ENCODE assay signal across 25 mouse cellular contexts in genomic region chr16:37389201-37389905, GRCm38 (mm10). TPM values are rescaled to one million over a fixed set of nuclear protein-coding genes. Genes with fewer than 3 reads are reported as not detected.
DNase-seq lines count a peak whose midpoint lies in the region; ATAC-seq and TF ChIP-seq lines count a peak whose summit lies in the region.
"Had no signal": no experiment of that assay in that cellular context is flagged by ENCODE, and none has a peak within 500 bp of the region (broad histone marks: within the 10 kb centered on the region; RNA-seq: fewer than 3 reads in every experiment).

No protein-coding gene starts in this region.

- no peak overlapping the region for H3K4me2 ChIP-seq in intestine, embryonic 14.5 days (ENCODE audit: low read length)
- H3K4me2 ChIP-seq in intestine, postnatal 0 days (replicated peaks; ENCODE audit: low read depth) = no peak overlapping the region; the same call in 1 of the 2 replicates
- no peak overlapping the region for H3K4me2 ChIP-seq in kidney, embryonic 14.5 days (replicated peaks; ENCODE audit: low read depth, low read length)
- H3K4me2 ChIP-seq in intestine, embryonic 16.5 days (ENCODE audit: low read depth, low read length) = no peak overlapping the region
- H3K4me2 ChIP-seq: forebrain, embryonic 13.5 days; heart, embryonic 13.5 days; hindbrain, embryonic 14.5 days had no signal

- H3K4me3 ChIP-seq in intestine, embryonic 14.5 days (ENCODE audit: low read depth, low read length) = no peak overlapping the region
- H3K4me3 ChIP-seq in intestine, postnatal 0 days (ENCODE audit: low read depth, low read length) = no peak overlapping the region
- H3K4me3 ChIP-seq in kidney, embryonic 14.5 days (ENCODE audit: low read length) = no peak overlapping the region
- H3K4me3 ChIP-seq in intestine, embryonic 16.5 days (ENCODE audit: low read length) = no peak overlapping the region
- H3K4me3 ChIP-seq: forebrain, embryonic 10.5 days; forebrain, embryonic 13.5 days; heart, adult 2 months; heart, embryonic 10.5 days; heart, embryonic 13.5 days had no signal

- no peak overlapping the region for H3K27ac ChIP-seq in intestine, embryonic 14.5 days (ENCODE audit: low read depth)
- no peak overlapping the region for H3K27ac ChIP-seq in intestine, postnatal 0 days (ENCODE audit: low read depth, low read length)
- no peak overlapping the region for H3K27ac ChIP-seq in kidney, embryonic 14.5 days (ENCODE audit: low read depth, low read length)
- H3K27ac ChIP-seq in intestine, embryonic 16.5 days (ENCODE audit: low read length) = no peak overlapping the region; the same call in 1 of the 2 replicates
- H3K27ac ChIP-seq: forebrain, embryonic 10.5 days; forebrain, embryonic 13.5 days; heart, adult 2 months; heart, embryonic 10.5 days; heart, embryonic 13.5 days; hindbrain, embryonic 14.5 days had no signal

- no peak for TF ChIP-seq CTCF in intestine, postnatal 0 days (IDR thresholded peaks at IDR 0.05; ENCODE audit: low read depth)

- no peaks in the 10 kb centered on the region for H3K9me3 ChIP-seq in intestine, embryonic 14.5 days (ENCODE audit: control insufficient read depth, low read length)
- no peaks in the 10 kb centered on the region for H3K9me3 ChIP-seq in intestine, postnatal 0 days (ENCODE audit: control insufficient read depth)
- no peaks in the 10 kb centered on the region for H3K9me3 ChIP-seq in kidney, embryonic 14.5 days (ENCODE audit: control insufficient read depth, low read length)
- H3K9me3 ChIP-seq in intestine, embryonic 16.5 days (ENCODE audit: control insufficient read depth, low read length) = no peaks in the 10 kb centered on the region
- H3K9me3 ChIP-seq: forebrain, embryonic 10.5 days; forebrain, embryonic 13.5 days; heart, embryonic 10.5 days; heart, embryonic 13.5 days had no signal

- DNase-seq in intestine, embryonic 14.5 days (ENCODE audit: low spot score) = no peak
- DNase-seq in kidney, adult 8-10 months = peak; percentile 11 to 50
- peak; percentile 20 to 46 for DNase-seq in kidney, postnatal 36 days
- DNase-seq in cerebellum, adult 8-10 months = no peak
- no peak for DNase-seq in c-Kit-positive CD71-positive TER-119-positive erythroid progenitor cells, embryonic 14.5 days (ENCODE audit: low spot score)
- DNase-seq: adrenal gland, adult 8-10 months; adrenal gland, postnatal 25 days; cerebellum, adult 11 months; cerebellum, adult 2 months; cerebellum, postnatal 10 days; gastrocnemius, postnatal 10 days; gastrocnemius, postnatal 36 days; heart, adult 2 months; heart, postnatal 14 days; heart, postnatal 4 days had no signal

- no peaks in the 10 kb centered on the region for H3K4me1 ChIP-seq in intestine, embryonic 14.5 days (replicated peaks; ENCODE audit: control insufficient read depth, insufficient read depth, low read length)
- H3K4me1 ChIP-seq in intestine, postnatal 0 days (replicated peaks; ENCODE audit: control insufficient read depth, insufficient read depth, low read length) = 0 out of 2 replicates have a peak, but pooled peaks cover 2% of the 10 kb centered on the region
- H3K4me1 ChIP-seq in kidney, embryonic 14.5 days (ENCODE audit: control insufficient read depth, insufficient read depth, low read length) = no peaks in the 10 kb centered on the region
- 0 out of 2 replicates have a peak, but pooled peaks cover under 1% of the 10 kb centered on the region for H3K4me1 ChIP-seq in intestine, embryonic 16.5 days (ENCODE audit: control insufficient read depth, insufficient read depth, low read length)
- H3K4me1 ChIP-seq: forebrain, embryonic 13.5 days had no signal

- no peak overlapping the region for H3K9ac ChIP-seq in intestine, embryonic 14.5 days (ENCODE audit: low read length)
- H3K9ac ChIP-seq in intestine, postnatal 0 days (ENCODE audit: low read depth, low read length) = no peak overlapping the region
- no peak overlapping the region for H3K9ac ChIP-seq in kidney, embryonic 14.5 days (ENCODE audit: low read depth, low read length)
- H3K9ac ChIP-seq in intestine, embryonic 16.5 days (ENCODE audit: low read depth, low read length) = no peak overlapping the region
- H3K9ac ChIP-seq: forebrain, embryonic 13.5 days; heart, embryonic 13.5 days; hindbrain, embryonic 14.5 days had no signal

- ATAC-seq in intestine, embryonic 14.5 days (replicated peaks; ENCODE audit: low FRiP score, low TSS enrichment, low read depth) = peak; percentile 56; the same call in 1 of the 2 replicates
- no peak for ATAC-seq in intestine, postnatal 0 days
- ATAC-seq in kidney, embryonic 14.5 days (ENCODE audit: low FRiP score, low TSS enrichment) = no peak
- ATAC-seq in intestine, embryonic 16.5 days = peak; percentile 52
- ATAC-seq: activated CD4-positive, CD25-positive, alpha-beta regulatory T cell, adult 4 months; forebrain, embryonic 13.5 days; forebrain, embryonic 16.5 days had no signal

- WGBS in intestine, embryonic 14.5 days = 69% methylated on average over 4 of the region's 4 CpGs
- WGBS in intestine, postnatal 0 days = 31% methylated on average over 4 of the region's 4 CpGs
- 64% methylated on average over 4 of the region's 4 CpGs for WGBS in kidney, embryonic 14.5 days
- 52% methylated on average over 4 of the region's 4 CpGs for WGBS in intestine, embryonic 16.5 days

- H3K36me3 ChIP-seq in intestine, embryonic 14.5 days (ENCODE audit: control insufficient read depth, insufficient read depth, low read length) = no peaks in the 10 kb centered on the region
- no peaks in the 10 kb centered on the region for H3K36me3 ChIP-seq in intestine, postnatal 0 days (ENCODE audit: control insufficient read depth, insufficient read depth)
- H3K36me3 ChIP-seq in kidney, embryonic 14.5 days (ENCODE audit: control insufficient read depth, insufficient read depth, low read length) = no peaks in the 10 kb centered on the region
- no peaks in the 10 kb centered on the region for H3K36me3 ChIP-seq in intestine, embryonic 16.5 days (ENCODE audit: control insufficient read depth, insufficient read depth, low read length)
- H3K36me3 ChIP-seq: forebrain, embryonic 10.5 days; heart, embryonic 10.5 days; heart, embryonic 13.5 days had no signal

- no peaks in the 10 kb centered on the region for H3K27me3 ChIP-seq in intestine, embryonic 14.5 days (replicated peaks; ENCODE audit: control insufficient read depth, insufficient read depth, low read length)
- no peaks in the 10 kb centered on the region for H3K27me3 ChIP-seq in intestine, postnatal 0 days (replicated peaks; ENCODE audit: control insufficient read depth, insufficient read depth, low read length)
- no peaks in the 10 kb centered on the region; the same call in 1 of the 2 replicates for H3K27me3 ChIP-seq in kidney, embryonic 14.5 days (ENCODE audit: control insufficient read depth, insufficient read depth, low read length)
- H3K27me3 ChIP-seq in intestine, embryonic 16.5 days (replicated peaks; ENCODE audit: control insufficient read depth, insufficient read depth, low read length) = no peaks in the 10 kb centered on the region
- H3K27me3 ChIP-seq: forebrain, embryonic 13.5 days had no signal

RNA-seq across cellular contexts. Expression of gene Stxbp5l, which starts 4.6 kb away (rescaled TPM):
- 4.2 and 4.6 TPM in 2 replicates for polyA plus RNA-seq in intestine, embryonic 14.5 days (2014; fragmentation: Nextera tagmentation; extraction: Ambion mirVana)
- 0.95 and 1.5 TPM in 2 replicates for polyA plus RNA-seq in intestine, postnatal 0 days (2015; fragmentation: Nextera tagmentation; extraction: Ambion mirVana)
- polyA plus RNA-seq in kidney, embryonic 14.5 days (2014; fragmentation: Nextera tagmentation; extraction: Ambion mirVana) = 1.8 and 4.0 TPM in 2 replicates
- 1.5 and 2.4 TPM in 2 replicates for polyA plus RNA-seq in intestine, embryonic 16.5 days (2015; fragmentation: Nextera tagmentation; extraction: Ambion mirVana)
- polyA plus RNA-seq: heart, adult 2 months had no signal

Comparison
In these comparisons a context has a peak if more than half of its experiments do, and no peak if none do; other contexts are left out.
1. ATAC-seq: peak in intestine, embryonic 14.5 days (single experiment) and intestine, embryonic 16.5 days (single experiment); none in intestine, postnatal 0 days (single experiment) and kidney, embryonic 14.5 days (single experiment).
2. DNase-seq: peak in kidney, adult 8-10 months (2 of 2) and kidney, postnatal 36 days (2 of 2); none in intestine, embryonic 14.5 days (single experiment), cerebellum, adult 8-10 months (single experiment) and c-Kit-positive CD71-positive TER-119-positive erythroid progenitor cells, embryonic 14.5 days (single experiment).